In the genomic region with DNA sequence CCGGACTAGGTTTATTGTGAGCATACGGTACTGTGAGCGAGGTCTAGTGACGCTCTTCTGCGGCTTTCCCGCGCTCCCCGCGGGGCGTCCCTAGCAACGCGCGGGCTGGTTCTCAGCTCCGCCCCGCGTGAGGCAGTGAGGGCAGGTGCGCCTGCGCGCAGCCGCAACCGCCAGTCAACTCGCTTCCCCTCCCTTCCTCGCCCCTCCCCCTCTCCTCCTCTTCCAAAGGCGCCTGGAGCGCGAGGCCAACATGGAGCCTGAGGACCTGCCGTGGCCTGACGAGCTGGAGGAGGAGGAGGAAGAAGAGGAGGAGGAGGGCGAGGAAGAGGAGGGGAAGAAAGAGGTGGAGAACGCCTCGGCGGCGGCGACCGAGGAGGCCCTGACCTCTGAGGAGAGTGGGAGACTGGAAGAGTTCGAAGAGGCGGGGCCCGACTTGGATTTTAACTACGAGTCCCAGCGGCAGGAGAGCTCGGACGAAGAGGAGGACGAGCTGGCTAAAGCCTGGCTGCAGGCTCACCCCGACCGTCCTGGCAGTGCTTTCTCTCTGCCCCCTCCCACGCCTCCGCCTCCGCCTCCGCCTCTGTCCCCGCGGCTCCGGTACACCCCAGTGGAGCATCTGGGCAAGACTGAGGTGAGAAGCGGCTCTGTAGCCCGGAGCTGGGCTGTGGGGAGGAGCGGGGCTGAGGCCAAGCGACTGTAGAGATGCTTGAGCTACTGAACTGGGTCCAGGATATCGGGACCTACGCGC, we compare ENCODE assay signal across 7 mouse cellular contexts. TPM values are rescaled to one million over a fixed set of nuclear protein-coding genes. Genes with fewer than 3 reads are reported as not detected.
DNase-seq lines count a peak whose midpoint lies in the region; ATAC-seq lines count a peak whose summit lies in the region.

A gene (plus strand): TSS at position 136 of the 748 bp plus-strand sequence.

- peak within 1 kb of the TSS; percentile 75 for H3K4me2 ChIP-seq in intestine, embryonic 16.5 days (ENCODE audit: low read depth, low read length)
- peak within 1 kb of the TSS; percentile 63 for H3K4me2 ChIP-seq in midbrain, embryonic 11.5 days

- peak within 1 kb of the TSS; percentile 71 for H3K27ac ChIP-seq in intestine, embryonic 16.5 days (ENCODE audit: low read length)
- peak within 1 kb of the TSS; percentile 76 for H3K27ac ChIP-seq in midbrain, embryonic 11.5 days (ENCODE audit: low read depth, low read length)

- peak; percentile 92 for DNase-seq in adrenal gland, adult 8-10 months
- peak; percentile 97 for DNase-seq in embryo, embryonic 9.5 days (ENCODE audit: extremely low spot score)
- peak; percentile 88 to 94 for DNase-seq in gastrocnemius, postnatal 4 days (ENCODE audit: low spot score in 2 of 2)
- peak; percentile 93 to 94 for DNase-seq in left cerebral cortex, postnatal 36 days (ENCODE audit: low spot score in 2 of 2)
- peak; percentile 100 for DNase-seq in midbrain, embryonic 11.5 days (ENCODE audit: low spot score, missing footprints)
- DNase-seq in skeletal muscle tissue, adult 2 months (ENCODE audit: low read depth, low spot score), result peak; percentile 82

- H3K9ac ChIP-seq in intestine, embryonic 16.5 days (ENCODE audit: low read depth, low read length), result peak within 1 kb of the TSS; percentile 89
- peak within 1 kb of the TSS; percentile 86 for H3K9ac ChIP-seq in midbrain, embryonic 11.5 days (ENCODE audit: low read length)

- no peaks in the 10 kb centered on the region for H3K36me3 ChIP-seq in intestine, embryonic 16.5 days (ENCODE audit: control insufficient read depth, insufficient read depth, low read length)
- H3K36me3 ChIP-seq in midbrain, embryonic 11.5 days (ENCODE audit: control insufficient read depth, insufficient read depth, low read length), result no peaks in the 10 kb centered on the region

- peak; percentile 97 for ATAC-seq in intestine, embryonic 16.5 days
- ATAC-seq in midbrain, embryonic 11.5 days (ENCODE audit: low FRiP score), result peak; percentile 96

- no peaks in the 10 kb centered on the region for H3K27me3 ChIP-seq in intestine, embryonic 16.5 days (replicated peaks; ENCODE audit: control insufficient read depth, insufficient read depth, low read length)
- no peaks in the 10 kb centered on the region for H3K27me3 ChIP-seq in midbrain, embryonic 11.5 days (ENCODE audit: control insufficient read depth, insufficient read depth, low read length)

- H3K4me3 ChIP-seq in intestine, embryonic 16.5 days (ENCODE audit: low read length), result peak within 1 kb of the TSS; percentile 93
- H3K4me3 ChIP-seq in midbrain, embryonic 11.5 days (ENCODE audit: low read depth, low read length), result peak within 1 kb of the TSS; percentile 74

- WGBS in intestine, embryonic 16.5 days, result 0% methylated on average over 56 of the region's 59 CpGs
- WGBS in midbrain, embryonic 11.5 days, result under 1% methylated on average over 58 of the region's 59 CpGs

- H3K9me3 ChIP-seq in intestine, embryonic 16.5 days (ENCODE audit: control insufficient read depth, low read length), result no peaks in the 10 kb centered on the region
- no peaks in the 10 kb centered on the region for H3K9me3 ChIP-seq in midbrain, embryonic 11.5 days (ENCODE audit: control insufficient read depth, low read length)

- H3K4me1 ChIP-seq in intestine, embryonic 16.5 days (ENCODE audit: control insufficient read depth, insufficient read depth, low read length), result peaks cover 15% of the 10 kb centered on the region
- H3K4me1 ChIP-seq in midbrain, embryonic 11.5 days (ENCODE audit: control insufficient read depth, insufficient read depth, low read length), result peaks cover 17% of the 10 kb centered on the region

- intact Hi-C loops in left cerebral cortex, postnatal 36 days (cut with DNase I), result loop anchor here (2.0 to 5.0 kb wide), 3 partner anchors 75 to 330 kb away; a partner anchor contains a TSS

RNA-seq across cellular contexts. Expression of the gene that starts here (rescaled TPM):
- total RNA-seq in adrenal gland, adult 8-10 months (2022), result 10 to 100 TPM in 3 of 4 experiments, 1 to 10 TPM in 1; 9.1 to 23.4 (median 15.1) TPM
- 1 to 10 TPM; 6.1 to 6.5 TPM for total RNA-seq in gastrocnemius, postnatal 4 days (2021)
- polyA plus RNA-seq in intestine, embryonic 16.5 days (2015; fragmentation: Nextera tagmentation; extraction: Ambion mirVana), result 2.1 and 2.2 TPM in 2 replicates
- total RNA-seq in left cerebral cortex, postnatal 36 days (2021), result 10 to 100 TPM in 1 of 2 experiments, 1 to 10 TPM in 1; 6.7 to 11.0 TPM
- polyA plus RNA-seq in midbrain, embryonic 11.5 days (2014; fragmentation: Nextera tagmentation; extraction: Ambion mirVana), result 8.8 and 9.0 TPM in 2 replicates

Comparison
In these comparisons a context has a peak if more than half of its experiments do, and no peak if none do; other contexts are left out.
1. Peak in every context shown above with its lines: DNase-seq, ATAC-seq, H3K4me3 ChIP-seq and H3K27ac ChIP-seq.